26 mouse cellular contexts compared by ENCODE assay signal in the genomic region with DNA sequence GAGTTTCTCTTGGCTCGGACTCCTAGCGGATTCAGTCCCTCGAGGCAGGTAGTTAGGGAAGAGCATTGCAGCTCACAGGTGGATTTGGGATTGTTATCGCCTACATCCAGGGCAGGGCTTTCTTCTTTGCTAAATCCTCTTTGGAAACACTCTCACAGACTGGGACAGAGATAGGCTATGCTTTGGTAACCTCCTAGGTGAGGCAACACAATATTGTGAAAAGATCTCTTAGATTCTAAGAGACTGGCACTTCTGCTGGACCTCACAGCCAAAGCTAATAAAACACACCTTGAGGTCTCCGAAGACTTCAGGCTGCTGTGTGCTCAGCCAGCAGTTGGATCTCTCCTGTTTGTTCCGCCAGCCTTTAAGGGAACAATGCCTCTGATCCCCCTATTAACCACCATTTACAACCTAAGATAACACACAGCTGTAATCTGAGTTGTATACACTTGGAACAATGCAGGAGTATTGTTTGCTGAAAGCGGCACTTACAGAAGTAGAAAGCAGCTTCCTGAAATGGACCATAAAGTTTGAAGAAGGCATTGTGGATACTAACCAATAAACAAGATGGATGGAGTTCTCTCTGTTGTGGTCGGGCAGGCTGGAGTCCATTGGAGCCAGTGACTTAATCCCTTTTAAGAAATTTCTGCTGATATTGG. TPM values are rescaled to one million over a fixed set of nuclear protein-coding genes. Genes with fewer than 3 reads are reported as not detected.
DNase-seq lines count a peak whose midpoint lies in the region; ATAC-seq and TF ChIP-seq lines count a peak whose summit lies in the region.
"Had no signal": no experiment of that assay in that cellular context is flagged by ENCODE, and none has a peak within 500 bp of the region (broad histone marks: within the 10 kb centered on the region; RNA-seq: fewer than 3 reads in every experiment).

No protein-coding gene starts in this region.

- no peak for TF ChIP-seq EP300 in lung, postnatal 0 days (IDR thresholded peaks at IDR 0.05)

- H3K27me3 ChIP-seq in kidney, embryonic 14.5 days (ENCODE audit: control insufficient read depth, insufficient read depth, low read length) = no peaks in the 10 kb centered on the region
- H3K27me3 ChIP-seq in lung, postnatal 0 days (replicated peaks; ENCODE audit: insufficient read depth, low read length) = no peaks in the 10 kb centered on the region
- H3K27me3 ChIP-seq: CH12.LX; heart, embryonic 15.5 days had no signal

- DNase-seq in kidney, postnatal 14 days = no peak
- DNase-seq in lung, postnatal 0 days (ENCODE audit: low spot score) = no peak
- DNase-seq in lung, postnatal 36 days = no peak
- DNase-seq in fat pad, adult 2 months (ENCODE audit: extremely low read depth, low read depth, low spot score) = peak; percentile 94
- no peak for DNase-seq in thymus, postnatal 0 days (ENCODE audit: low spot score)
- no peak for DNase-seq in ovary, adult 18-20 months (ENCODE audit: low spot score)
- DNase-seq in embryo, embryonic 9.5 days (ENCODE audit: extremely low spot score) = no peak
- DNase-seq: adrenal gland, adult 2 months; adrenal gland, postnatal 25 days; cerebellum, adult 18-20 months; cerebellum, adult 9-11 months; cerebellum, postnatal 36 days; gastrocnemius, postnatal 36 days; heart, postnatal 14 days had no signal

- H3K9ac ChIP-seq in kidney, embryonic 14.5 days (ENCODE audit: low read depth, low read length) = no peak overlapping the region
- H3K9ac ChIP-seq in lung, postnatal 0 days (replicated peaks; ENCODE audit: low read depth) = no peak overlapping the region
- H3K9ac ChIP-seq: heart, embryonic 15.5 days; hindbrain, embryonic 14.5 days had no signal

- ATAC-seq in kidney, embryonic 14.5 days (ENCODE audit: low FRiP score, low TSS enrichment) = peak; percentile 73
- ATAC-seq in lung, postnatal 0 days = 0 out of 2 replicates have a peak, but pooled peaks have one; percentile 11
- ATAC-seq: forebrain, embryonic 14.5 days had no signal

- no peak overlapping the region for H3K4me2 ChIP-seq in kidney, embryonic 14.5 days (replicated peaks; ENCODE audit: low read depth, low read length)
- no peak overlapping the region for H3K4me2 ChIP-seq in lung, postnatal 0 days (replicated peaks; ENCODE audit: low read depth, low read length)
- H3K4me2 ChIP-seq: heart, embryonic 11.5 days; heart, embryonic 15.5 days; hindbrain, embryonic 14.5 days had no signal

- no peaks in the 10 kb centered on the region for H3K36me3 ChIP-seq in kidney, embryonic 14.5 days (ENCODE audit: control insufficient read depth, insufficient read depth, low read length)
- no peaks in the 10 kb centered on the region for H3K36me3 ChIP-seq in lung, postnatal 0 days (ENCODE audit: insufficient read depth, low read length)
- H3K36me3 ChIP-seq: embryonic facial prominence, embryonic 10.5 days; forebrain, embryonic 10.5 days; G1E; heart, embryonic 15.5 days; hindbrain, embryonic 10.5 days had no signal

- H3K4me3 ChIP-seq in kidney, embryonic 14.5 days (ENCODE audit: low read length) = no peak overlapping the region
- H3K4me3 ChIP-seq in lung, postnatal 0 days (ENCODE audit: low read depth, low read length) = no peak overlapping the region
- H3K4me3 ChIP-seq: embryonic facial prominence, embryonic 10.5 days; forebrain, embryonic 10.5 days; heart, adult 2 months; heart, embryonic 15.5 days; hindbrain, embryonic 10.5 days had no signal

- H3K27ac ChIP-seq in kidney, embryonic 14.5 days (ENCODE audit: low read depth, low read length) = no peak overlapping the region
- no peak overlapping the region for H3K27ac ChIP-seq in lung, postnatal 0 days (ENCODE audit: low read length)
- H3K27ac ChIP-seq: embryonic facial prominence, embryonic 10.5 days; forebrain, embryonic 10.5 days; heart, embryonic 15.5 days; hindbrain, embryonic 10.5 days; hindbrain, embryonic 14.5 days had no signal

- TF ChIP-seq CTCF in lung, postnatal 0 days (IDR thresholded peaks at IDR 0.05) = no peak

- H3K4me1 ChIP-seq in kidney, embryonic 14.5 days (ENCODE audit: control insufficient read depth, insufficient read depth, low read length) = no peaks in the 10 kb centered on the region
- H3K4me1 ChIP-seq in lung, postnatal 0 days (ENCODE audit: insufficient read depth, low read depth, low read length) = no peaks in the 10 kb centered on the region
- H3K4me1 ChIP-seq: embryonic facial prominence, embryonic 10.5 days; forebrain, embryonic 10.5 days; hindbrain, embryonic 10.5 days had no signal

- 52% methylated on average over 8 of the region's 8 CpGs for WGBS in kidney, embryonic 14.5 days
- 50% methylated on average over 8 of the region's 8 CpGs for WGBS in lung, postnatal 0 days

- H3K9me3 ChIP-seq in kidney, embryonic 14.5 days (ENCODE audit: control insufficient read depth, low read length) = no peaks in the 10 kb centered on the region
- H3K9me3 ChIP-seq in lung, postnatal 0 days (ENCODE audit: low read length) = no peaks in the 10 kb centered on the region
- H3K9me3 ChIP-seq: embryonic facial prominence, embryonic 10.5 days; forebrain, embryonic 10.5 days; G1E; heart, embryonic 15.5 days; hindbrain, embryonic 10.5 days had no signal

RNA-seq across cellular contexts. Expression of gene Kif28, which starts 22.1 kb away (rescaled TPM):
- polyA plus RNA-seq in kidney, embryonic 14.5 days (2014; fragmentation: Nextera tagmentation; extraction: Ambion mirVana) = not detected in 2 replicates
- not detected in 2 replicates for polyA plus RNA-seq in lung, postnatal 0 days (2015; fragmentation: Nextera tagmentation; extraction: Ambion mirVana)
- polyA plus RNA-seq in thymus, postnatal 0 days (2015; fragmentation: Nextera tagmentation; extraction: Ambion mirVana) = not detected in 2 replicates
- polyA plus RNA-seq: adrenal gland, adult 2 months; C2C12; forebrain, embryonic 10.5 days; forebrain, embryonic 14.5 days; G1E; hindbrain, embryonic 10.5 days; hindbrain, embryonic 14.5 days had no signal

RNA-seq across cellular contexts. Expression of gene Sccpdh, which starts 54.9 kb away (rescaled TPM):
- 70.7 and 74.6 TPM in 2 replicates for polyA plus RNA-seq in kidney, embryonic 14.5 days (2014; fragmentation: Nextera tagmentation; extraction: Ambion mirVana)
- 52.8 and 54.1 TPM in 2 replicates for polyA plus RNA-seq in lung, postnatal 0 days (2015; fragmentation: Nextera tagmentation; extraction: Ambion mirVana)
- 15.6 and 17.0 TPM in 2 replicates for polyA plus RNA-seq in thymus, postnatal 0 days (2015; fragmentation: Nextera tagmentation; extraction: Ambion mirVana)
